Mouse (Mus musculus) neural tube, embryonic 13.5 days (tissue): ENCODE results near the gene Lrch4. TPM values are rescaled to one million over a fixed set of nuclear protein-coding genes. Genes with fewer than 3 reads are reported as not detected.

Experiments
- ATAC-seq: fragments of 200-750 bp; cut with Nextera tagmentation; 2 replicates; pipeline ENCODE4 v1.8.0; 2017; ENCODE audit warnings: low read depth, mild to moderate bottlenecking, moderate TSS enrichment, moderate library complexity
- H3K27ac ChIP-seq: fragments of 300-500 bp; sonication (generic); replicated peaks from 2 replicates; pipeline ENCODE4 v1.5.1; 2015; ENCODE audit warnings: moderate library complexity, mild to moderate bottlenecking, inconsistent platforms
- H3K27me3 ChIP-seq: fragments of 300-500 bp; sonication (generic); 2 replicates; pipeline ENCODE4 v1.6.1; 2015; ENCODE audit warnings: mild to moderate bottlenecking, inconsistent platforms
- H3K36me3 ChIP-seq: fragments of 300-500 bp; sonication (generic); 2 replicates; pipeline ENCODE4 v1.6.1; 2015; ENCODE audit warnings: mild to moderate bottlenecking, inconsistent platforms
- H3K4me1 ChIP-seq: fragments of 300-500 bp; sonication (generic); replicated peaks from 2 replicates; pipeline ENCODE4 v1.6.1; 2015; ENCODE audit warnings: inconsistent platforms
- H3K4me2 ChIP-seq: fragments of 300-500 bp; sonication (generic); 2 replicates; pipeline ENCODE4 v1.6.1; 2015; ENCODE audit warnings: inconsistent platforms, mild to moderate bottlenecking, moderate library complexity
- H3K4me3 ChIP-seq: fragments of 300-500 bp; sonication (generic); 2 replicates; pipeline ENCODE4 v1.5.1; 2015; ENCODE audit warnings: mild to moderate bottlenecking, inconsistent platforms
- H3K9ac ChIP-seq: fragments of 300-500 bp; sonication (generic); 2 replicates; pipeline ENCODE4 v1.6.1; 2015; ENCODE audit warnings: moderate library complexity, mild to moderate bottlenecking, inconsistent platforms
- H3K9me3 ChIP-seq: fragments of 300-500 bp; sonication (generic); 2 replicates; pipeline ENCODE4 v1.6.1; 2016; ENCODE audit warnings: inconsistent platforms
- WGBS: fragments of 180-500 bp; shearing (Covaris S2); methylation state at CpG from one replicate; pipeline ENCODE4 v1.1.7; 2015; 5-methylcytosine and 5-hydroxymethylcytosine counted together
- polyA plus RNA-seq: library from polyadenylated mRNA; unstranded; fragments of >200 nt; fragmentation: Nextera tagmentation; extraction: Ambion mirVana; gene quantifications from 2 replicates; pipeline ENCODE4 v1.2.1, GENCODE M21; 2015

Lrch4 gene
- polyA plus RNA-seq, 1 experiment from 2014 or later, result 24.5 TPM

- peak overlapping the region; percentile 82 for H3K9ac ChIP-seq
- peak; percentile 16; the same call in 1 of the 2 replicates for ATAC-seq
- peak overlapping the region; percentile 84 for H3K27ac ChIP-seq
- peak overlapping the region; percentile 80 for H3K4me3 ChIP-seq
- H3K36me3 ChIP-seq, result no peaks in the 10 kb centered on the region
- peaks cover 24% of the 10 kb centered on the region for H3K4me1 ChIP-seq
- H3K27me3 ChIP-seq, result no peaks in the 10 kb centered on the region
- H3K9me3 ChIP-seq, result no peaks in the 10 kb centered on the region
- 15% methylated on average over 28 of the region's 28 CpGs for WGBS
- peak overlapping the region; percentile 88 for H3K4me2 ChIP-seq
These were observed 54.7 kb downstream of the Lrch4 start for GRCm38 (mm10) chr5:137683388-137684293.

- peak; percentile 99 for ATAC-seq
- Histone ChIP-seq H3K27ac (peak within 1 kb of the TSS; percentile 84), H3K9ac (peak within 1 kb of the TSS; percentile 82), H3K4me2 (peak within 1 kb of the TSS; percentile 88), H3K9me3 (no peaks in the 10 kb centered on the region), H3K36me3 (no peaks in the 10 kb centered on the region), H3K4me3 (peak within 1 kb of the TSS; percentile 80), H3K4me1 (peaks cover 24% of the 10 kb centered on the region), H3K27me3 (no peaks in the 10 kb centered on the region)
- under 1% methylated on average over 60 of the region's 62 CpGs for WGBS
These were observed 55.6 kb downstream of the Lrch4 start, which contains the start of gene Agfg2 for GRCm38 (mm10) chr5:137684294-137685123. Agfg2 (minus strand) TSS chr5:137684726.

- no peaks in the 10 kb centered on the region for H3K9me3 ChIP-seq
- no peak for ATAC-seq
- peaks cover 24% of the 10 kb centered on the region for H3K4me1 ChIP-seq
- H3K4me2 ChIP-seq, result no peak overlapping the region
- no peaks in the 10 kb centered on the region for H3K27me3 ChIP-seq
- no peak overlapping the region for H3K4me3 ChIP-seq
- H3K27ac ChIP-seq, result no peak overlapping the region
- WGBS, result 88% methylated on average over 3 of the region's 3 CpGs
- no peaks in the 10 kb centered on the region for H3K36me3 ChIP-seq
- H3K9ac ChIP-seq, result no peak overlapping the region
These were observed 56.7 kb downstream of the Lrch4 start for GRCm38 (mm10) chr5:137685653-137686052.

- WGBS, result 80% methylated on average over 6 of the region's 6 CpGs
- no peak for ATAC-seq
- Histone ChIP-seq H3K27ac (no peak overlapping the region), H3K36me3 (no peaks in the 10 kb centered on the region), H3K9ac (no peak overlapping the region), H3K27me3 (no peaks in the 10 kb centered on the region), H3K4me2 (no peak overlapping the region), H3K9me3 (no peaks in the 10 kb centered on the region), H3K4me1 (peaks cover 24% of the 10 kb centered on the region), H3K4me3 (no peak overlapping the region)
These were observed 57.3 kb downstream of the Lrch4 start for GRCm38 (mm10) chr5:137686127-137686790.

GRCm38 (mm10) chr5:137689974-137690373 lies 61.1 kb downstream of the Lrch4 start:
- Histone ChIP-seq H3K36me3 (no peaks in the 10 kb centered on the region), H3K27me3 (no peaks in the 10 kb centered on the region), H3K9ac (no peak overlapping the region), H3K4me2 (no peak overlapping the region), H3K9me3 (no peaks in the 10 kb centered on the region), H3K4me3 (no peak overlapping the region), H3K27ac (no peak overlapping the region), H3K4me1 (peaks cover 2% of the 10 kb centered on the region; the same call in 1 of the 2 replicates)
- 92% methylated on average over 3 of the region's 3 CpGs for WGBS
- ATAC-seq, result no peak

GRCm38 (mm10) chr5:137690531-137690930 lies 61.6 kb downstream of the Lrch4 start:
- ATAC-seq, result no peak

More at GRCm38 (mm10) chr5:137690531-137690930, 61.6 kb downstream of the Lrch4 start:
- Histone ChIP-seq H3K9me3 (no peaks in the 10 kb centered on the region), H3K36me3 (no peaks in the 10 kb centered on the region), H3K27me3 (no peaks in the 10 kb centered on the region), H3K9ac (no peak overlapping the region), H3K4me1 (no peaks in the 10 kb centered on the region), H3K4me2 (no peak overlapping the region), H3K27ac (no peak overlapping the region), H3K4me3 (no peak overlapping the region)
- 69% methylated on average over 9 of the region's 9 CpGs for WGBS

Other genes with a start within 250 kb of the Lrch4 start
- 0.06 and 0.08 TPM in 2 replicates for gene Zan, start 152.1 kb upstream of the Lrch4 start, polyA plus RNA-seq
- gene Pop7, start 126.6 kb upstream of the Lrch4 start, polyA plus RNA-seq, result 79.7 and 80.1 TPM in 2 replicates
- 16.9 and 17.3 TPM in 2 replicates for gene Gigyf1, start 110.6 kb upstream of the Lrch4 start, polyA plus RNA-seq
- not detected in 2 replicates for gene Epo, start 95.9 kb upstream of the Lrch4 start, polyA plus RNA-seq
- gene Gnb2, start 95.6 kb upstream of the Lrch4 start, polyA plus RNA-seq, result 486 and 510 TPM in 2 replicates
- gene Actl6b, start 75.6 kb upstream of the Lrch4 start, polyA plus RNA-seq, result 203 and 222 TPM in 2 replicates
- gene Tfr2, start 59.3 kb upstream of the Lrch4 start, polyA plus RNA-seq, result 3.0 and 3.2 TPM in 2 replicates
- 50.0 and 58.1 TPM in 2 replicates for gene Mospd3, start 28.1 kb upstream of the Lrch4 start, polyA plus RNA-seq
- gene Pcolce, start 15.3 kb upstream of the Lrch4 start, polyA plus RNA-seq, result 40.6 and 42.7 TPM in 2 replicates
- gene Fbxo24, start 119 bp upstream of the Lrch4 start, polyA plus RNA-seq, result 0.17 and 0.20 TPM in 2 replicates
- 6.7 and 7.9 TPM in 2 replicates for gene Gm20605, start 54 bp downstream of the Lrch4 start, polyA plus RNA-seq
- gene Sap25, start 12.2 kb downstream of the Lrch4 start, polyA plus RNA-seq, result 5.6 and 6.5 TPM in 2 replicates
- 0.20 TPM in 1 of 2 replicates, not detected in the other for gene Irs3, start 16.6 kb downstream of the Lrch4 start, polyA plus RNA-seq
- 15.5 and 16.6 TPM in 2 replicates for gene Agfg2, start 55.6 kb downstream of the Lrch4 start, polyA plus RNA-seq
- 23.4 and 25.4 TPM in 2 replicates for gene Nyap1, start 112.5 kb downstream of the Lrch4 start, polyA plus RNA-seq
- gene Tsc22d4, start 116.6 kb downstream of the Lrch4 start, polyA plus RNA-seq, result 76.8 and 86.9 TPM in 2 replicates
- 38.1 and 39.7 TPM in 2 replicates for gene Ppp1r35, start 149.7 kb downstream of the Lrch4 start, polyA plus RNA-seq
- 9.9 and 12.3 TPM in 2 replicates for gene Mepce, start 158.5 kb downstream of the Lrch4 start, polyA plus RNA-seq
- 10.4 and 12.4 TPM in 2 replicates for gene Zcwpw1, start 158.7 kb downstream of the Lrch4 start, polyA plus RNA-seq
- 0.15 and 1.3 TPM in 2 replicates for gene Pilra, start 207.2 kb downstream of the Lrch4 start, polyA plus RNA-seq
- gene Pilrb1, start 229.0 kb downstream of the Lrch4 start, polyA plus RNA-seq, result not detected in 2 replicates
- gene Pilrb2, start 242.7 kb downstream of the Lrch4 start, polyA plus RNA-seq, result 0.27 TPM in 1 of 2 replicates, not detected in the other